Mouse (Mus musculus) neural tube, embryonic 10.5 days (tissue): ENCODE measurements at regions not wholly inside any gene's neighbourhood (a gene's known extent, or its start where the extent isn't known, plus 50 kb on each side); places are given as distances from the start of the nearest gene placed in this dataset.

Experiments used
- DNase-seq: peaks from one replicate; pipeline ENCODE4 v3.0.0-alpha.2; 2017; ENCODE audit warnings: low spot score; ENCODE audit errors: extremely low spot score

GRCm38 (mm10) chr9:120676771-120677170 is 105.5 kb downstream of the Rpl14 start:
- no peak for DNase-seq

- no peak for DNase-seq
Observed at GRCm38 (mm10) chr9:120677216-120677615, 106.0 kb downstream of the Rpl14 start.

- DNase-seq: no peak
Observed at GRCm38 (mm10) chr9:120679822-120680426, 108.7 kb downstream of the Rpl14 start.

- no peak for DNase-seq
Observed at GRCm38 (mm10) chr9:120681404-120681803, 110.2 kb downstream of the Rpl14 start.

- DNase-seq: no peak
Observed at GRCm38 (mm10) chr9:120685961-120686360, 114.7 kb downstream of the Rpl14 start.

- no peak for DNase-seq
Observed at GRCm38 (mm10) chr9:120689025-120689424, 117.8 kb downstream of the Rpl14 start.

- no peak for DNase-seq
Observed at GRCm38 (mm10) chr9:120690510-120690909, 119.3 kb downstream of the Rpl14 start.

- peak; percentile 88 for DNase-seq
Observed at GRCm38 (mm10) chr9:120690961-120691941, 120.0 kb downstream of the Rpl14 start.

GRCm38 (mm10) chr9:120691971-120692401 is 120.7 kb downstream of the Rpl14 start:
- DNase-seq: no peak

- no peak for DNase-seq
Observed at GRCm38 (mm10) chr9:120694457-120694856, 123.2 kb downstream of the Rpl14 start.

GRCm38 (mm10) chr9:120695966-120696365 is 124.7 kb downstream of the Rpl14 start:
- DNase-seq: no peak

- no peak for DNase-seq
Observed at GRCm38 (mm10) chr9:120697749-120698148, 126.5 kb downstream of the Rpl14 start.

GRCm38 (mm10) chr9:120699781-120700180 is 128.5 kb downstream of the Rpl14 start:
- no peak for DNase-seq

- no peak for DNase-seq
Observed at GRCm38 (mm10) chr9:120702836-120703235, 131.6 kb downstream of the Rpl14 start.

- DNase-seq: no peak
Observed at GRCm38 (mm10) chr9:120703291-120703930, 132.2 kb downstream of the Rpl14 start.

GRCm38 (mm10) chr9:120706562-120707198 is 135.4 kb downstream of the Rpl14 start:
- DNase-seq: no peak

- no peak for DNase-seq
Observed at GRCm38 (mm10) chr9:120708507-120708906, 137.3 kb downstream of the Rpl14 start.

- DNase-seq: no peak
Observed at GRCm38 (mm10) chr9:120709146-120709655, 138.0 kb downstream of the Rpl14 start.

- DNase-seq: no peak
Observed at GRCm38 (mm10) chr9:120712987-120713386, 141.7 kb downstream of the Rpl14 start.

- no peak for DNase-seq
Observed at GRCm38 (mm10) chr9:120715665-120716121, 144.4 kb downstream of the Rpl14 start.

- DNase-seq: no peak
Observed at GRCm38 (mm10) chr9:120718812-120719211, 147.6 kb downstream of the Rpl14 start.
